Mouse (Mus musculus): Measurements from ENCODE around the gene Tbx5. TPM values are rescaled to one million over a fixed set of nuclear protein-coding genes. Genes with fewer than 3 reads are reported as not detected.

Gene Tbx5
- polyA plus RNA-seq, 1 experiment from 2014 or later, result 36.3 TPM

GRCm38 (mm10) chr5:119831201-119831771, 1.2 kb upstream of the Tbx5 start:
- Histone ChIP-seq H3K9me3 (replicated peaks; ENCODE audit: control insufficient read depth, low read length) (no peaks in the 10 kb centered on the region), H3K4me2 (ENCODE audit: low read depth, low read length) (peak overlapping the region; percentile 73), H3K27ac (ENCODE audit: low read length) (peak overlapping the region; percentile 82), H3K27me3 (ENCODE audit: control insufficient read depth, insufficient read depth, low read length) (peaks cover 6% of the 10 kb centered on the region), H3K36me3 (ENCODE audit: control insufficient read depth, insufficient read depth) (no peaks in the 10 kb centered on the region), H3K9ac (ENCODE audit: low read length) (peak overlapping the region; percentile 89), H3K4me1 (ENCODE audit: control insufficient read depth, insufficient read depth, low read length) (peaks cover 12% of the 10 kb centered on the region), H3K4me3 (ENCODE audit: low read length) (peak overlapping the region; percentile 56)
- ATAC-seq (replicated peaks; ENCODE audit: extremely low read depth, insufficient read depth, low FRiP score), result 0 out of 2 replicates have a peak, but pooled peaks have one; percentile 29
- 2% methylated on average over 33 of the region's 33 CpGs for WGBS

- H3K36me3 ChIP-seq (ENCODE audit: control insufficient read depth, insufficient read depth), result no peaks in the 10 kb centered on the region
- peaks cover 6% of the 10 kb centered on the region for H3K27me3 ChIP-seq (ENCODE audit: control insufficient read depth, insufficient read depth, low read length)
- H3K9me3 ChIP-seq (replicated peaks; ENCODE audit: control insufficient read depth, low read length), result no peaks in the 10 kb centered on the region
- H3K27ac ChIP-seq (ENCODE audit: low read length), result peak overlapping the region; percentile 82
- 5% methylated on average over 25 of the region's 25 CpGs for WGBS
- peak overlapping the region; percentile 56 for H3K4me3 ChIP-seq (ENCODE audit: low read length)
- peaks cover 8% of the 10 kb centered on the region for H3K4me1 ChIP-seq (ENCODE audit: control insufficient read depth, insufficient read depth, low read length)
- H3K4me2 ChIP-seq (ENCODE audit: low read depth, low read length), result peak overlapping the region; percentile 73
- H3K9ac ChIP-seq (ENCODE audit: low read length), result peak overlapping the region; percentile 89
- 0 out of 2 replicates have a peak, but pooled peaks have one; percentile 39 for ATAC-seq (replicated peaks; ENCODE audit: extremely low read depth, insufficient read depth, low FRiP score)
Observed at GRCm38 (mm10) chr5:119831791-119832478, 533 bp upstream of the Tbx5 start.

GRCm38 (mm10) chr5:119833223-119834030, 959 bp downstream of the Tbx5 start:
- Histone ChIP-seq H3K9me3 (replicated peaks; ENCODE audit: control insufficient read depth, low read length) (no peaks in the 10 kb centered on the region), H3K9ac (ENCODE audit: low read length) (peak overlapping the region; percentile 89), H3K4me2 (ENCODE audit: low read depth, low read length) (peak overlapping the region; percentile 73), H3K4me1 (ENCODE audit: control insufficient read depth, insufficient read depth, low read length) (peaks cover 2% of the 10 kb centered on the region; the same call in 1 of the 2 replicates), H3K36me3 (ENCODE audit: control insufficient read depth, insufficient read depth) (no peaks in the 10 kb centered on the region), H3K4me3 (ENCODE audit: low read length) (peak overlapping the region; percentile 56), H3K27me3 (ENCODE audit: control insufficient read depth, insufficient read depth, low read length) (peaks cover 9% of the 10 kb centered on the region), H3K27ac (ENCODE audit: low read length) (peak overlapping the region; percentile 82)
- 34% methylated on average over 8 of the region's 8 CpGs for WGBS
- ATAC-seq (replicated peaks; ENCODE audit: extremely low read depth, insufficient read depth, low FRiP score), result no peak

- no peaks in the 10 kb centered on the region for H3K36me3 ChIP-seq (ENCODE audit: control insufficient read depth, insufficient read depth)
- no peaks in the 10 kb centered on the region for H3K9me3 ChIP-seq (replicated peaks; ENCODE audit: control insufficient read depth, low read length)
- H3K9ac ChIP-seq (ENCODE audit: low read length), result peak overlapping the region; percentile 89
- no peak for ATAC-seq (replicated peaks; ENCODE audit: extremely low read depth, insufficient read depth, low FRiP score)
- H3K27me3 ChIP-seq (ENCODE audit: control insufficient read depth, insufficient read depth, low read length), result peaks cover 9% of the 10 kb centered on the region
- H3K4me1 ChIP-seq (ENCODE audit: control insufficient read depth, insufficient read depth, low read length), result peaks cover 2% of the 10 kb centered on the region; the same call in 1 of the 2 replicates
- peak overlapping the region; percentile 73 for H3K4me2 ChIP-seq (ENCODE audit: low read depth, low read length)
- 16% methylated on average over 2 of the region's 2 CpGs for WGBS
- peak overlapping the region; percentile 56 for H3K4me3 ChIP-seq (ENCODE audit: low read length)
- peak overlapping the region; percentile 82 for H3K27ac ChIP-seq (ENCODE audit: low read length)
Observed at GRCm38 (mm10) chr5:119834031-119834403, 1.5 kb downstream of the Tbx5 start.

- H3K36me3 ChIP-seq (ENCODE audit: control insufficient read depth, insufficient read depth), result no peaks in the 10 kb centered on the region
- peaks cover 4% of the 10 kb centered on the region; the same call in 1 of the 2 replicates for H3K4me1 ChIP-seq (ENCODE audit: control insufficient read depth, insufficient read depth, low read length)
- H3K27me3 ChIP-seq (ENCODE audit: control insufficient read depth, insufficient read depth, low read length), result peaks cover 9% of the 10 kb centered on the region
- peak overlapping the region; percentile 91 for H3K9ac ChIP-seq (ENCODE audit: low read length)
- no peak for ATAC-seq (replicated peaks; ENCODE audit: extremely low read depth, insufficient read depth, low FRiP score)
- H3K4me2 ChIP-seq (ENCODE audit: low read depth, low read length), result peak overlapping the region; percentile 73
- H3K4me3 ChIP-seq (ENCODE audit: low read length), result peak overlapping the region; percentile 56
- WGBS, result under 1% methylated on average over 30 of the region's 30 CpGs
- peak overlapping the region; percentile 82 for H3K27ac ChIP-seq (ENCODE audit: low read length)
- no peaks in the 10 kb centered on the region for H3K9me3 ChIP-seq (replicated peaks; ENCODE audit: control insufficient read depth, low read length)
Observed at GRCm38 (mm10) chr5:119835053-119835867, 2.8 kb downstream of the Tbx5 start.

GRCm38 (mm10) chr5:119835868-119836209, 3.4 kb downstream of the Tbx5 start:
- H3K27ac ChIP-seq (ENCODE audit: low read length), result peak overlapping the region; percentile 82
- peak overlapping the region; percentile 56 for H3K4me3 ChIP-seq (ENCODE audit: low read length)
- H3K27me3 ChIP-seq (ENCODE audit: control insufficient read depth, insufficient read depth, low read length), result peaks cover 13% of the 10 kb centered on the region
- no peak for ATAC-seq (replicated peaks; ENCODE audit: extremely low read depth, insufficient read depth, low FRiP score)
- H3K9me3 ChIP-seq (replicated peaks; ENCODE audit: control insufficient read depth, low read length), result no peaks in the 10 kb centered on the region
- H3K4me1 ChIP-seq (ENCODE audit: control insufficient read depth, insufficient read depth, low read length), result peaks cover 6% of the 10 kb centered on the region; the same call in 1 of the 2 replicates
- peak overlapping the region; percentile 91 for H3K9ac ChIP-seq (ENCODE audit: low read length)
- 5% methylated on average over 12 of the region's 12 CpGs for WGBS
- peak overlapping the region; percentile 73 for H3K4me2 ChIP-seq (ENCODE audit: low read depth, low read length)
- no peaks in the 10 kb centered on the region for H3K36me3 ChIP-seq (ENCODE audit: control insufficient read depth, insufficient read depth)

- H3K4me1 ChIP-seq (ENCODE audit: control insufficient read depth, insufficient read depth, low read length), result peaks cover 4% of the 10 kb centered on the region; the same call in 1 of the 2 replicates
- peak overlapping the region; percentile 73 for H3K4me2 ChIP-seq (ENCODE audit: low read depth, low read length)
- peak overlapping the region; percentile 82 for H3K27ac ChIP-seq (ENCODE audit: low read length)
- no peaks in the 10 kb centered on the region for H3K9me3 ChIP-seq (replicated peaks; ENCODE audit: control insufficient read depth, low read length)
- ATAC-seq (replicated peaks; ENCODE audit: extremely low read depth, insufficient read depth, low FRiP score), result peak; percentile 47
- peak overlapping the region; percentile 56 for H3K4me3 ChIP-seq (ENCODE audit: low read length)
- WGBS, result 2% methylated on average over 28 of the region's 28 CpGs
- no peaks in the 10 kb centered on the region for H3K36me3 ChIP-seq (ENCODE audit: control insufficient read depth, insufficient read depth)
- peaks cover 13% of the 10 kb centered on the region for H3K27me3 ChIP-seq (ENCODE audit: control insufficient read depth, insufficient read depth, low read length)
- H3K9ac ChIP-seq (ENCODE audit: low read length), result peak overlapping the region; percentile 91
Observed at GRCm38 (mm10) chr5:119836618-119837305, 4.3 kb downstream of the Tbx5 start.

GRCm38 (mm10) chr5:119837306-119837675, 4.8 kb downstream of the Tbx5 start:
- Histone ChIP-seq H3K27me3 (ENCODE audit: control insufficient read depth, insufficient read depth, low read length) (peaks cover 13% of the 10 kb centered on the region), H3K27ac (ENCODE audit: low read length) (peak overlapping the region; percentile 82), H3K4me2 (ENCODE audit: low read depth, low read length) (peak overlapping the region; percentile 73), H3K4me3 (ENCODE audit: low read length) (peak overlapping the region; percentile 56), H3K9me3 (replicated peaks; ENCODE audit: control insufficient read depth, low read length) (no peaks in the 10 kb centered on the region), H3K36me3 (ENCODE audit: control insufficient read depth, insufficient read depth) (no peaks in the 10 kb centered on the region), H3K9ac (ENCODE audit: low read length) (peak overlapping the region; percentile 91), H3K4me1 (ENCODE audit: control insufficient read depth, insufficient read depth, low read length) (peaks cover 4% of the 10 kb centered on the region; the same call in 1 of the 2 replicates)
- 8% methylated on average over 19 of the region's 19 CpGs for WGBS
- no peak for ATAC-seq (replicated peaks; ENCODE audit: extremely low read depth, insufficient read depth, low FRiP score)
